Comparison of ENCODE assay signal across 19 mouse cellular contexts in the genomic region with DNA sequence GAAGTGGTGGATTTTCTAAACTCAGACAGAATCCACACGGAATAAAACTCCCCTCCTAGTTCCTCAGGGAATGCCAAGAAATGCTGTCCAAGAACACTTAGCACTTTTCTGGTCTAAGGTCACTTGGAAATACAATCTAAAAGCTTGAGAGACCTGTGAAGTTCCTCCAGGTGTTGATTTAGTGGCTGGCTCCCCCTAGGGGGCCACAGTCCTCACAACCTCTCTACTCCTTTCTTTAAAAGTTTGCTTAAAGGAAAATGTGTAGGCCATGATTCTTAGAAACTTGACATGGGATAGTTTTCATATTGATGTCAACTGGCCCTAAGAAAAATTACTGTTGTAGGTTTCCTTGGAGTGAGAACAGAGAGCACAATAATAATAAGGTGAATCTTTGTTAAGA.
DNase-seq lines count a peak whose midpoint lies in the region; ATAC-seq and TF ChIP-seq lines count a peak whose summit lies in the region.
"Had no signal": no experiment of that assay in that cellular context is flagged by ENCODE, and none has a peak within 500 bp of the region (broad histone marks: within the 10 kb centered on the region; RNA-seq: fewer than 3 reads in every experiment).

No protein-coding gene starts in this region.

- H3K9ac ChIP-seq in hindbrain, postnatal 0 days (replicated peaks; ENCODE audit: low read length) = no peak overlapping the region
- H3K9ac ChIP-seq in hindbrain, embryonic 13.5 days = no peak overlapping the region
- no peak overlapping the region for H3K9ac ChIP-seq in midbrain, postnatal 0 days (replicated peaks; ENCODE audit: low read length, poor library complexity, severe bottlenecking)
- H3K9ac ChIP-seq in midbrain, embryonic 16.5 days (ENCODE audit: low read depth, low read length) = no peak overlapping the region
- H3K9ac ChIP-seq: embryonic facial prominence, embryonic 15.5 days; heart, embryonic 13.5 days; hindbrain, embryonic 15.5 days; limb, embryonic 12.5 days; liver, embryonic 13.5 days had no signal

- no peak overlapping the region for H3K4me3 ChIP-seq in hindbrain, postnatal 0 days (ENCODE audit: low read length)
- no peak overlapping the region for H3K4me3 ChIP-seq in hindbrain, embryonic 13.5 days
- H3K4me3 ChIP-seq in layer of hippocampus, adult 2 months = no peak overlapping the region
- no peak overlapping the region for H3K4me3 ChIP-seq in midbrain, postnatal 0 days (ENCODE audit: low read depth, low read length)
- H3K4me3 ChIP-seq in midbrain, embryonic 16.5 days (ENCODE audit: low read depth, low read length) = no peak overlapping the region
- no peak overlapping the region for H3K4me3 ChIP-seq in cortical plate, adult 2 months (ENCODE audit: insufficient read depth, low read length)
- H3K4me3 ChIP-seq: embryonic facial prominence, embryonic 15.5 days; heart, embryonic 13.5 days; hindbrain, embryonic 15.5 days; limb, embryonic 12.5 days; liver, embryonic 13.5 days had no signal

- no peak for ATAC-seq in hindbrain, postnatal 0 days
- no peak for ATAC-seq in hindbrain, embryonic 13.5 days (ENCODE audit: low FRiP score)
- no peak for ATAC-seq in midbrain, postnatal 0 days (ENCODE audit: low FRiP score)
- no peak for ATAC-seq in midbrain, embryonic 16.5 days
- ATAC-seq: forebrain, embryonic 16.5 days had no signal

- no peak for DNase-seq in hindbrain, postnatal 0 days (ENCODE audit: low spot score)
- no peak for DNase-seq in layer of hippocampus, adult 2 months (ENCODE audit: low spot score in 2 of 2)
- no peak for DNase-seq in layer of hippocampus, postnatal 25 days (ENCODE audit: extremely low spot score in 1 of 2, low spot score in 1 of 2)
- DNase-seq in midbrain, postnatal 0 days (ENCODE audit: low spot score) = no peak
- DNase-seq in gastrocnemius, postnatal 4 days (ENCODE audit: low spot score in 2 of 2) = no peak
- DNase-seq: adrenal gland, adult 8-10 months; cerebellum, adult 9-11 months; heart, postnatal 36 days; kidney, adult 18-20 months; liver, embryonic 13.5 days; retina, postnatal 1 day had no signal

- TF ChIP-seq POLR2A in cortical plate, adult 2 months (IDR thresholded peaks at IDR 0.05; ENCODE audit: extremely low read depth, insufficient read depth, low read length) = no peak

- no peaks in the 10 kb centered on the region for H3K9me3 ChIP-seq in hindbrain, postnatal 0 days (ENCODE audit: low read length)
- no peaks in the 10 kb centered on the region for H3K9me3 ChIP-seq in hindbrain, embryonic 13.5 days
- H3K9me3 ChIP-seq in midbrain, postnatal 0 days (ENCODE audit: low read length) = no peaks in the 10 kb centered on the region
- H3K9me3 ChIP-seq in midbrain, embryonic 16.5 days (replicated peaks; ENCODE audit: control insufficient read depth, low read length, poor library complexity, severe bottlenecking) = no peaks in the 10 kb centered on the region
- H3K9me3 ChIP-seq: embryonic facial prominence, embryonic 15.5 days; heart, embryonic 13.5 days; hindbrain, embryonic 15.5 days; limb, embryonic 12.5 days; liver, embryonic 13.5 days had no signal

- H3K27ac ChIP-seq in hindbrain, postnatal 0 days = no peak overlapping the region
- H3K27ac ChIP-seq in hindbrain, embryonic 13.5 days = no peak overlapping the region
- no peak overlapping the region for H3K27ac ChIP-seq in layer of hippocampus, adult 2 months
- H3K27ac ChIP-seq in midbrain, postnatal 0 days (ENCODE audit: low read depth, low read length) = no peak overlapping the region
- H3K27ac ChIP-seq in midbrain, embryonic 16.5 days (ENCODE audit: low read length) = no peak overlapping the region
- no peak overlapping the region for H3K27ac ChIP-seq in cortical plate, adult 2 months (ENCODE audit: insufficient read depth, low read length)
- H3K27ac ChIP-seq: embryonic facial prominence, embryonic 15.5 days; heart, embryonic 13.5 days; hindbrain, embryonic 15.5 days; limb, embryonic 12.5 days; liver, embryonic 13.5 days had no signal

- H3K4me2 ChIP-seq in hindbrain, postnatal 0 days (ENCODE audit: low read depth, low read length) = no peak overlapping the region
- H3K4me2 ChIP-seq in hindbrain, embryonic 13.5 days = no peak overlapping the region
- no peak overlapping the region for H3K4me2 ChIP-seq in midbrain, postnatal 0 days (ENCODE audit: low read depth, low read length, poor library complexity, severe bottlenecking)
- H3K4me2 ChIP-seq in midbrain, embryonic 16.5 days (ENCODE audit: low read length) = no peak overlapping the region
- H3K4me2 ChIP-seq: embryonic facial prominence, embryonic 15.5 days; heart, embryonic 13.5 days; hindbrain, embryonic 15.5 days; limb, embryonic 12.5 days; liver, embryonic 13.5 days had no signal

- H3K27me3 ChIP-seq in hindbrain, postnatal 0 days (ENCODE audit: insufficient read depth, low read length) = no peaks in the 10 kb centered on the region
- no peaks in the 10 kb centered on the region for H3K27me3 ChIP-seq in hindbrain, embryonic 13.5 days
- no peaks in the 10 kb centered on the region for H3K27me3 ChIP-seq in midbrain, postnatal 0 days (ENCODE audit: insufficient read depth, low read length)
- H3K27me3 ChIP-seq in midbrain, embryonic 16.5 days (ENCODE audit: control insufficient read depth, insufficient read depth, low read depth, low read length) = no peaks in the 10 kb centered on the region
- H3K27me3 ChIP-seq: embryonic facial prominence, embryonic 15.5 days; heart, embryonic 13.5 days; hindbrain, embryonic 15.5 days; limb, embryonic 12.5 days; liver, embryonic 13.5 days had no signal

- WGBS in hindbrain, postnatal 0 days = 61% methylated on average over 1 of the region's 1 CpGs
- 44% methylated on average over 1 of the region's 1 CpGs for WGBS in hindbrain, embryonic 13.5 days
- 47% methylated on average over 1 of the region's 1 CpGs for WGBS in midbrain, postnatal 0 days
- WGBS in midbrain, embryonic 16.5 days = 60% methylated on average over 1 of the region's 1 CpGs

- H3K36me3 ChIP-seq in hindbrain, postnatal 0 days (ENCODE audit: insufficient read depth, low read length) = no peaks in the 10 kb centered on the region
- no peaks in the 10 kb centered on the region for H3K36me3 ChIP-seq in hindbrain, embryonic 13.5 days
- H3K36me3 ChIP-seq in midbrain, postnatal 0 days (ENCODE audit: insufficient read depth, low read length) = no peaks in the 10 kb centered on the region
- H3K36me3 ChIP-seq in midbrain, embryonic 16.5 days (ENCODE audit: control insufficient read depth, insufficient read depth, low read length) = no peaks in the 10 kb centered on the region
- H3K36me3 ChIP-seq: embryonic facial prominence, embryonic 15.5 days; heart, embryonic 13.5 days; hindbrain, embryonic 15.5 days; limb, embryonic 12.5 days; liver, embryonic 13.5 days had no signal

- no peaks in the 10 kb centered on the region for H3K4me1 ChIP-seq in hindbrain, postnatal 0 days (ENCODE audit: insufficient read depth, low read length)
- peaks cover 3% of the 10 kb centered on the region; the same call in 1 of the 2 replicates for H3K4me1 ChIP-seq in hindbrain, embryonic 13.5 days (replicated peaks)
- no peaks in the 10 kb centered on the region for H3K4me1 ChIP-seq in midbrain, postnatal 0 days (ENCODE audit: insufficient read depth, low read length)
- no peaks in the 10 kb centered on the region for H3K4me1 ChIP-seq in midbrain, embryonic 16.5 days (ENCODE audit: control insufficient read depth, insufficient read depth, low read length)
- H3K4me1 ChIP-seq in cortical plate, adult 2 months (ENCODE audit: control insufficient read depth, insufficient read depth, low read length) = peaks cover 1% of the 10 kb centered on the region; the same call in 1 of the 2 replicates
- H3K4me1 ChIP-seq: embryonic facial prominence, embryonic 15.5 days; heart, embryonic 13.5 days; hindbrain, embryonic 15.5 days; limb, embryonic 12.5 days; liver, embryonic 13.5 days had no signal

- peak; percentile 31; the same call in 1 of the 2 replicates for TF ChIP-seq CTCF in hindbrain, postnatal 0 days (IDR thresholded peaks at IDR 0.05; ENCODE audit: low read depth)
- peak; percentile 57 for TF ChIP-seq CTCF in layer of hippocampus, adult 2 months (conservative IDR thresholded peaks at IDR 0.05)
- peak; percentile 36 for TF ChIP-seq CTCF in midbrain, postnatal 0 days (IDR thresholded peaks at IDR 0.05)
- 0 out of 2 replicates have a peak, but pooled peaks have one; percentile 15 for TF ChIP-seq CTCF in cortical plate, adult 2 months (IDR thresholded peaks at IDR 0.05; ENCODE audit: extremely low read depth, insufficient read depth, low read length)
